Mouse (Mus musculus): ENCODE results near the gene Mllt3. TPM values are rescaled to one million over a fixed set of nuclear protein-coding genes. Genes with fewer than 3 reads are reported as not detected.

The Mllt3 gene
- polyA plus RNA-seq, 1 experiment = 15.6 TPM

DNA sequence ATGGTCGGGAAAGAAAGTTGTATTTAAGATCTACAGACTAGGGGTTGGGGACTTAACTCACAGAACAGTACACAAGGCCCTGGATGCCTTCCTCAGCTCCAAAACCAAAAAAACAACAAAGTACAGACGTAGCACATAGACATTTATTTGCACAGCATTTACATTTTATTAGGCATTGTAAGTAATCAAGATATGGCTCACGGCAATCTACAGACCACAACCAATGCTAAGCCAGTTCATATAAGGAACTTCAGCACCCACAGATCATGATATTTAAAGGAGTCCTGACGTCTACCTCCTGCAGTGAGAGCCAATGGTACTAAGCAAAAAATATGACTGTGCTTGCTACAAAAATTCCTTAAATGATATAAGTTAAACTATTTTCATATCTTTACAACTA, 13.5 kb downstream of the Mllt3 start:
- Histone ChIP-seq H3K4me3 (replicated peaks; ENCODE audit: control insufficient read depth, low read depth, low read length) (no peak overlapping the region), H3K27ac (ENCODE audit: control insufficient read depth, insufficient read depth, low read depth, low read length, poor library complexity) (no peak overlapping the region), H3K4me1 (ENCODE audit: control insufficient read depth, insufficient read depth, low read length) (no peaks in the 10 kb centered on the region; the same call in 1 of the 2 replicates)
- no peak for TF ChIP-seq CTCF (IDR thresholded peaks at IDR 0.05; ENCODE audit: control insufficient read depth, insufficient read depth, low read length)
- TF ChIP-seq POLR2A (IDR thresholded peaks at IDR 0.05; ENCODE audit: borderline replicate concordance, control insufficient read depth, low read depth, low read length) = no peak
- WGBS = 70% methylated on average over 4 of the region's 4 CpGs

DNA sequence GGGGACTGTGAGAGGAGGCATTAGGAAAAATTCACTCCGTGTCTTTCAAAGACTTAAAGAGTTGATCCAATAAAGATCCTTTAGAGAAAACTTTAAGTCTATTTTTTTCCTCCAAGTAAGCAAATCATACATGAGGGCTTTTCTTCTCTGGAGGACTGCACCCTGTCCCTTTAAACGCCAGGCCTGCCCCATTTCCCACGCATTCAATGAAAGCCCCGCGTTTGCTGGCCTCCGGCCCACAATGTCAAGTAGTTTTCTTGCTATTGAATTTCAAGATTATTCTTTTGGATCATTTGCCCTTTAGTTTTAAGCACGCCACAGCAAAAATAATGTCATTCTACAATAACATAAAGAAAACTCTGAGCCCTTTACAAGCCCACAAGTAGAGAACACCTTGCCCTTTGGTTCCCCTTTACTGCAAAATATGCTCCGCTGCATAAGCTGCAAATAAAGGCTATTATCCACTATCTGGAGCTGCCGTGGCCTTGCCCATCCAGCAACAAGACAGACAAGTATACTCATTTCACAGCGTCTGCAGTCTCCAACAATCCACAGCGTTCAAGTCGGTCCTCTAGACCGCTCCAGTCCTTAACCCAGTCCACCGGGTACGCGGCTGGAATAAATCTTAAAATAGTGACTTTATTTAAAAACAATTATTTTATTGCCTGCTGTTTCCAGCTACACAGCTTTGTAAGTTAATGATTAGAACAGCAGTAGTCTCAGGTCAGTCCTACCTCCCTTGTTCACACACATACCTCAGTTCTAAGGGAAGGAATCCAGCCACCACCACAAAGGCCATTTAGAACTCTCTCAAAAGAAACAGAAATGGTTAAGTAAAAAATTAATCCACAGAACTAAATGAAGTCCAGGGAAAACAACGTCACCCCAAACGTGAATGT, 15.5 kb downstream of the Mllt3 start:
- no peak overlapping the region for H3K4me3 ChIP-seq (replicated peaks; ENCODE audit: control insufficient read depth, low read depth, low read length)
- H3K4me1 ChIP-seq (ENCODE audit: control insufficient read depth, insufficient read depth, low read length) = no peaks in the 10 kb centered on the region; the same call in 1 of the 2 replicates
- TF ChIP-seq CTCF (IDR thresholded peaks at IDR 0.05; ENCODE audit: control insufficient read depth, insufficient read depth, low read length) (no peak), POLR2A (IDR thresholded peaks at IDR 0.05; ENCODE audit: borderline replicate concordance, control insufficient read depth, low read depth, low read length) (no peak)
- H3K27ac ChIP-seq (ENCODE audit: control insufficient read depth, insufficient read depth, low read depth, low read length, poor library complexity) = no peak overlapping the region
- 90% methylated on average over 18 of the region's 18 CpGs for WGBS

DNA sequence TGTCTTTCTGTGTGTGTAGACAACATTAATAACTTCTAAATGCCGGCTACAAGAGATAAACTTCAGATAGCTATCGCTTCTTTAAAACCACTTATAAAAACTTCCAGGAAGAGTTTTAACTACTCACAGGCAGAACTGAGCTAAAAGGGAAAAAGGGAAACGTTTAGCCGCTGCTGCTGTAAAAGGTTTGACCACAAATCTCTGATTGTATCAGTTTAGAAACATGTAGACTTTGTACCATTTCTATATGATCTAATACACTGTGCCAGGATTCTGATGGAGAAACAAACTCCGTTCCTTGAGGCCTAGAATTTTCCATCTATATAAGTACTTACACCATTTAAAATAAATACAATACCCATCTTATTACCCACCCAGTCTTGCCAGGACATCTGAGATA, 17.4 kb downstream of the Mllt3 start:
- Histone ChIP-seq H3K27ac (ENCODE audit: control insufficient read depth, insufficient read depth, low read depth, low read length, poor library complexity) (no peak overlapping the region), H3K4me3 (replicated peaks; ENCODE audit: control insufficient read depth, low read depth, low read length) (no peak overlapping the region), H3K4me1 (ENCODE audit: control insufficient read depth, insufficient read depth, low read length) (no peaks in the 10 kb centered on the region; the same call in 1 of the 2 replicates)
- TF ChIP-seq CTCF (IDR thresholded peaks at IDR 0.05; ENCODE audit: control insufficient read depth, insufficient read depth, low read length) (no peak), POLR2A (IDR thresholded peaks at IDR 0.05; ENCODE audit: borderline replicate concordance, control insufficient read depth, low read depth, low read length) (no peak)
- 20% methylated on average over 5 of the region's 5 CpGs for WGBS

DNA sequence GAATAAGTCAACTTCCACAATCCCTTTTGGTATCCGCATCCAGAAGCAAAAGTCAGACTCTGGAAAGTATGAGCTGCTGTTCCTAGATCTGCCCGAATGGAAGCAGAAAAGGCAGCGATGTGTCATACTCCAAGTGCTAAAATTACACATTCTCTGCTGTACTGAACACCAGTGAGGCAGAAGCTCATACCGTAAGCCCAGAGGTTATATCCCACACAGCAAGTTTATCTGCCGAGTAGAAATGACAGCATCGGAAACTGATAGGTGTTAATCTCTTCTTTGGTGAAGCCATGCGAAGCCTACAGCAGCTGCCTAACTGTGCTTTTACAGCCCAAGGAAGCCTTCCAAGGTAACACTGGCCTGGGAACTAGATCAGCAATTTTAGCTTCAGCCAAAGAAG, 17.9 kb downstream of the Mllt3 start:
- no peak overlapping the region for H3K27ac ChIP-seq (ENCODE audit: control insufficient read depth, insufficient read depth, low read depth, low read length, poor library complexity)
- 75% methylated on average over 7 of the region's 7 CpGs for WGBS
- no peak for TF ChIP-seq POLR2A (IDR thresholded peaks at IDR 0.05; ENCODE audit: borderline replicate concordance, control insufficient read depth, low read depth, low read length)
- no peak for TF ChIP-seq CTCF (IDR thresholded peaks at IDR 0.05; ENCODE audit: control insufficient read depth, insufficient read depth, low read length)

DNA sequence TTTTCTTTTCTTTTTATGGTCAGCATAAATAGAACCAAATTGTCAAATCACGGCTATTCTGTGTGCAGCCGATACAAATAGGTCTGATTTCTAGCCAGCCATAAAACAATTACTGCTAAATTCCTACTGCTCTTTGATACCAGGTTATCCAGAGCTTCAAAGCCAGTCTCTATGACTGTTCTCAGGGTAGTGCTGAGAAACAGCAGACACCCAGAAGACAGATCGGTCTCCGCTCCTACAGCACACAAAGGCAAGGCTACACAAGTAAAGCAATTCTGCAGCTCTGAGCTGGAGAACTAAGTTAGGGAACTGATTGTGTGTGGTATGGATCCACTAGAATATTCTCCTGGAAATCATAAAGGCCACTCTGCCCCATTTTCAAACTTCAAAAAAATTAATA, 20.4 kb downstream of the Mllt3 start:
- no peak for TF ChIP-seq CTCF (IDR thresholded peaks at IDR 0.05; ENCODE audit: control insufficient read depth, insufficient read depth, low read length)
- no peak for TF ChIP-seq POLR2A (IDR thresholded peaks at IDR 0.05; ENCODE audit: borderline replicate concordance, control insufficient read depth, low read depth, low read length)
- no peak overlapping the region for H3K27ac ChIP-seq (ENCODE audit: control insufficient read depth, insufficient read depth, low read depth, low read length, poor library complexity)

More for the DNA sequence above, 17.9 kb downstream of the Mllt3 start:
- Histone ChIP-seq H3K4me3 (replicated peaks; ENCODE audit: control insufficient read depth, low read depth, low read length) (no peak overlapping the region), H3K4me1 (ENCODE audit: control insufficient read depth, insufficient read depth, low read length) (no peaks in the 10 kb centered on the region; the same call in 1 of the 2 replicates)

DNA sequence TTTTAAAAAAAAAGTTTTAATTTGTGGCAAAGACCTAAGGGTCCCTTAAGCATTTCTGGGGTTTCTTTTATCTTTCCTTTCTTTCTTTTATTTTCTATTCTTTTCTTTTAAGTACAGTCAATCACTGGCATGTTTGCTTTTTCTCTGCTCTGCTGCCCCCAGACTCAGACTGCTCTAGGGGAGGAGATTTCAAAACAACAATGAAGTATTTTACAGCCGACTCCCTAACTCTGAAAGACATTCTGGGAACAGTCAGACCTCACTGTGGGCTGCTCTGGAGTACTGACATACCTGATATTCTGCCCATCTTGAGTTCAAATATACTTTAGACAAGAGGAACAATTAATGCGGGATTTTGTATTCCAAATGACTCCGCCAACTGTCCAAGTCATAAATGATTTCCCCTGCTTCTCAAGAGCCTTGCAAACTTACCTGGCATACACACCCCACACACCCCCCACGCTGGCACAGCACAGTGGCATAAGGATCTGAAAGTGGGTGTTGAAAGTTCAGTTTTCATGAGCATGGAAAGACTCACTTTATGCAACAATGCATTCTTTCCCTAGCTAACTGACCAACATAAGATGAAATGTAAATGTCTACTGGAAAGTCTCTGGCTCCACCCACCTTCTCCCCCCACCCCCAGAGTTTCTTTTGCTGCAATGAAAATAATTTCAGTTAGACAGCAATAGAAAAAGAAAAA, 21.1 kb downstream of the Mllt3 start:
- Histone ChIP-seq H3K4me3 (replicated peaks; ENCODE audit: control insufficient read depth, low read depth, low read length) (no peak overlapping the region), H3K4me1 (ENCODE audit: control insufficient read depth, insufficient read depth, low read length) (no peaks in the 10 kb centered on the region; the same call in 1 of the 2 replicates), H3K27ac (ENCODE audit: control insufficient read depth, insufficient read depth, low read depth, low read length, poor library complexity) (no peak overlapping the region)
- TF ChIP-seq POLR2A (IDR thresholded peaks at IDR 0.05; ENCODE audit: borderline replicate concordance, control insufficient read depth, low read depth, low read length) (no peak), CTCF (IDR thresholded peaks at IDR 0.05; ENCODE audit: control insufficient read depth, insufficient read depth, low read length) (no peak)
- WGBS = 84% methylated on average over 4 of the region's 4 CpGs

More for the DNA sequence above, 20.4 kb downstream of the Mllt3 start:
- Histone ChIP-seq H3K4me3 (replicated peaks; ENCODE audit: control insufficient read depth, low read depth, low read length) (no peak overlapping the region), H3K4me1 (ENCODE audit: control insufficient read depth, insufficient read depth, low read length) (no peaks in the 10 kb centered on the region; the same call in 1 of the 2 replicates)
- 77% methylated on average over 4 of the region's 4 CpGs for WGBS

DNA sequence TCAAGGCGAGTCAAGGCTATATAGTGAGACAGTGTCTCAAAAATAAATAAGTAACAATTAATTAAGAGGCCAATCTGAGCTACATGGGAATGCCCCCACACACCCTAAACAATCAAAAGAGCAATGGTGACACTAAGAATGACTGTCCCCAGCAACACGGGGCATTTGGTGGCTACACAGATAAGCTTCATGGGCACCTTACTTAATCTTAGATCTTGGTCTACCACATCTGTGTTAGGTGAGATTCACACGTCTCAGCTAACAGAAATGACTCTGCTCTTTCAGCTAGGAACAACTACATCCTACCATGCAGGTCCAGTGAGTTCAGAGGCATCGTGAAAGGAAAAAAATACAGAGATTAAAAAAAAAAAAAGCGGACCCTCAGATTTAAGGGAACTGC, 22.7 kb downstream of the Mllt3 start:
- Histone ChIP-seq H3K4me3 (replicated peaks; ENCODE audit: control insufficient read depth, low read depth, low read length) (no peak overlapping the region), H3K4me1 (ENCODE audit: control insufficient read depth, insufficient read depth, low read length) (no peaks in the 10 kb centered on the region; the same call in 1 of the 2 replicates), H3K27ac (ENCODE audit: control insufficient read depth, insufficient read depth, low read depth, low read length, poor library complexity) (no peak overlapping the region)
- 72% methylated on average over 5 of the region's 5 CpGs for WGBS
- no peak for TF ChIP-seq CTCF (IDR thresholded peaks at IDR 0.05; ENCODE audit: control insufficient read depth, insufficient read depth, low read length)
- no peak for TF ChIP-seq POLR2A (IDR thresholded peaks at IDR 0.05; ENCODE audit: borderline replicate concordance, control insufficient read depth, low read depth, low read length)

DNA sequence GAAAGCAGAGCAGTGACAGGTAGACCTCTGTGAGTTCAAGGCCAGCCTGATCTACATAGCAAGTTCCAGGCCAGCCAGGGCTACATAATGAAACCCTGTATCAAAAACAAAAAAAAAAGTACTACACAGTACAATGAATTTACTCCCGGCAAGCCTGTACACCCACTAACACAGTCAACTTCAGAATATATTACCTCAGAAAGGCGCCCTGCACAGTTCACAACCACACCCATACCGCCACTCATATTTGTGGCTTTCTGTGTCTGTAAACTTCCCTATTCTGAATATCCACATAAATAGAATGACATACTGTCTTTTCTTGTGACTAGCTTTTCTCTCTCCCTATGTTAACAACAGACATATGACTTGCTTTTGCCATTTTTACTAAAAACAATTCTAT, 27.4 kb downstream of the Mllt3 start:
- Histone ChIP-seq H3K4me3 (replicated peaks; ENCODE audit: control insufficient read depth, low read depth, low read length) (no peak overlapping the region), H3K27ac (ENCODE audit: control insufficient read depth, insufficient read depth, low read depth, low read length, poor library complexity) (no peak overlapping the region), H3K4me1 (ENCODE audit: control insufficient read depth, insufficient read depth, low read length) (no peaks in the 10 kb centered on the region)
- 28% methylated on average over 3 of the region's 3 CpGs for WGBS
- TF ChIP-seq POLR2A (IDR thresholded peaks at IDR 0.05; ENCODE audit: borderline replicate concordance, control insufficient read depth, low read depth, low read length) = no peak
- no peak for TF ChIP-seq CTCF (IDR thresholded peaks at IDR 0.05; ENCODE audit: control insufficient read depth, insufficient read depth, low read length)
